Mouse (Mus musculus) monocyte, adult 5-6 weeks (primary cell): ENCODE results near the gene Ctbp1. TPM values are rescaled to one million over a fixed set of nuclear protein-coding genes. Genes with fewer than 3 reads are reported as not detected.

Experiments used
- ATAC-seq: fragments of 153-309, 156-312 bp; replicated peaks from 2 replicates; pipeline ENCODE4 v1.8.0; 2017; ENCODE audit warnings: mild to moderate bottlenecking; ENCODE audit not compliant: low TSS enrichment, insufficient number of reproducible peaks, severe bottlenecking, poor library complexity, low FRiP score
- total RNA-seq: library from RNA; stranded (forward); fragments of 200-1000, 200-491, 200-594 nt; gene quantifications from 3 replicates; pipeline ENCODE4 v1.2.3, GENCODE M21; 2017

Ctbp1 gene
- total RNA-seq: 106 to 143 TPM (median 135 TPM) in 3 replicates

DNA sequence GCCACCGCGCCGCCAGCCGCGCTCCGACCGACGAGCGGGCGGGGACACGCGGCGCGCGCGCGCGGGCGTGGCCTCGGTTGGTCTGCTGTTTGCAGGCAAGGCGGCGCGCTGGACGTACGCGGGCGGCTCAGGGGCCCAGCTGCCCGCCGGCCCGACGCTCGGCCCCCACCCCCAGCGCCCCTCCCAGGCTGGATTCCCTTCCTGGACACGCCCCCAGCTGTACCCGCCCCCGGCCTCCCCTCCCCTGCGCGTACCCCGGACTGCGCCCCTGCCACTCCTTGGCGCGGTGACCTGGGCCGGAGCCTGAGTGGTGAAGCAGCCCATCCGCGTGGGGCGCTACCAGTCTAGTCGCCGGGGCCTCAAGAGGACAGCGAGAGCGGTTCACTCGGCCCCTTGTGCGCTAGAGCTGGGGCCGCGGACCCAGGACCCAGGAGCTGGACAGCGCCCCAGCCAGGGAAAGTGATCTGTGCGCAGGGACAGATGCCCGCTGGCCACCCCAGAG, at the start of gene Ctbp1:
TSS of gene Ctbp1 (minus strand) at position 42 of the 502 bp plus-strand sequence.
- ATAC-seq: peak; percentile 52

DNA sequence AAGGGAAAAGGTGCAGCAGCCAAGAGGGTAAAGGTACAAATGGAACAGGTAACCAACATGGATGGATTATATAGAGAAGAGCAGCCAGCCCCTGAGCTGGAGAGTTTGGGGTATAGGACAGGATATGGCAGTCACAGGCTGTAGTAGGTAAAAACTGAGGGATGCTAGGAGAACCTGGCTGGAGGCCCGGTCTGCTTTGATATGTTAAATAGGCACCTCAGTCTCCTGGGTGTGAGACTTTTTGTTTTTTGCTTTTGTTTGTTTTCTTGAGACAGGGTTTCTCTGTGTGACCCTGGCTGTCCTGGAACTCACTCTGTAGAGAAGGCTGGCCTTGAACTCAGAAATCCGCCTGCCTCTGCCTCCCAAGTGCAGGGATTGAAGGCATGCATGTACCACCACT, 49.7 kb upstream of the Ctbp1 start:
- ATAC-seq: no peak

DNA sequence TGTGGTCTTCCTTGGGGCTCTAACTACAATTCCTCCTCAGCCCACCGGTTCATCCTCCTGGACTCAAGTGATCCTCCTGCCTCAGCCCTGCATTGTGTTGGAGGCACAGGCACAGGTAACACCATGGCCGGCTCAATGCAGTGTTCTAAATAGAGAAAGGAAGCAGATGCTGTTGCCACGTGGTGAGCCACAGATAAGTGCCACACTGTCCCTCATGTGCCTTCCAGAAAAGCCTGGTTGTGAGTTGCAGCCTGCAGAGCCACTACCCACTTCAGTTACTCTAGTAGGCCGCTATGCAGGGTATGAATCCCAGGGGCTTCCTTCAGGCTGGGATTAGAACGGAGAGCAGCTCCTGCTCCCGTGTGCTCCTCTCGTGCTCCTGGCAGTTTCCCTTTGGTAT, 37.4 kb upstream of the Ctbp1 start:
- ATAC-seq: no peak

DNA sequence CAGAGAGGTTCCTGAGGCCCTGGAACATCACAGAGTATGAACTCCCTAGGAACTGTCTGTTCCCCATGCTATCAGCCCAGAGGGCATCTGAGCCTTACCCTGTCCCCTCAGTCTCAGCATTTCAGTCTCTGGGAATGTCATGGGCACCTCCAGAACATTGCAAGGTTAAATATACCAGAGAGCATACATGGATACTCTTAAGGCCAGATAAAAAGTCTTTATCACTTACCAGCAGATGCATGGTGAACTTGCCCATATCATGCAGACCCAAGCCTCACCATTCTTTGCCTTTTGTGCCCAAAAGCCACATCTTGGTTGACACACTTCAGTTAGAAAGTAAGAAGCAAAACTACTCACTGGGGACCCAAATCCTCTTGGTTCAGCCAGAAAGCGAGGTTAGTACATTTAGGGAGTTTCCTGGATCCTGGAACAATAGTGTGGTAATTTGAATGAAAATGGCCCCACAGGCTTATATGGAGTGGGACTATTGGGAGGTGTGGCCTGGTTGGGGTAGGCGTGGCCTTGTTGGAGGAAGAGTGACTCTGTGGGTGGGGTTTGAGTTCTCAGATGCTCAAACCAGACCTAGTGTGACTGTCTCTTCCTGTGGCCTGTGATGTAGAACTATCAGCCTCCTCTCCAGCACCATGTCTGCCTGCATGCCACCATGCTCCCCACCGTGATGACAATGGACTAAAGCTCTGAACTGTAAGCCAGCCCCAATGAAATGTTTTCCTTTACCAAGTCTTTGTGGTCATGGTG, 36.1 kb upstream of the Ctbp1 start:
- ATAC-seq: no peak

DNA sequence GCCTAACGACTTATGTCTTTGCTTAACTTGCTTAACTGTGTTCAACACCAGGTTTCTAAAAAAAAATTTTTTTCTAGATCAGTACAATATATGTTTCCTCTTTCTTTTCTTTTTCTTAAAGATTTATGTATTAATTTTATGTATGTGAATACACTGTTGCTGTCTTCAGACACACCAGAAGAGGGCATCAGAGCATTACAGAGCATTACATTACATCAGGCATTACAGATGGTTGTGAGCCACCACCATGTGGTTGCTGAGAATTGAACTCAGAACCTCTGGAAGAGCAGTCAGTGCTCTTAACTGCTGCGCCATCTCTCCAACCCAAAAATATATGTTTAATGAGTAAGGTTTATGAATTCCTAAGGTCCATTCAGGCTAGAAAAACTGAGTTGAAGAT, 27.0 kb upstream of the Ctbp1 start:
- no peak for ATAC-seq

DNA sequence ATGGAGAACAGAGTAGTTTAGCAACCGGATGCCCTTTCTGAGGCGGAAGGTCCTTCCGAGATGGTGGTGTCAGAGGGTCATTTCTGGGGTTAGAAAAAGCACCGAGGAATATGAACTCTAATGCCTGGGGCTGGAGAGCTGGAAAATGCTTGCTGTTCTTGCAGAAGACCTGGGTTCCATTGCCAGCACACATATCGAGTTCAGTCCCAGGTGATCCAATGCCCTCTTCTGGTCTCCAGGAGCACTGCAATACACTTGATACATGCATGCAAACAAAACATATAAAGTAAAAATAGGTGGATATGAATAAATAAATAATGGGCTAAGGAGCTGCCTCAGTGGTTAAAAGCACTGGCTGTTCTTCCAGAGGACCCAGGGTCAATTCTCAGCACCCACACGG, 22.4 kb upstream of the Ctbp1 start:
- no peak for ATAC-seq

DNA sequence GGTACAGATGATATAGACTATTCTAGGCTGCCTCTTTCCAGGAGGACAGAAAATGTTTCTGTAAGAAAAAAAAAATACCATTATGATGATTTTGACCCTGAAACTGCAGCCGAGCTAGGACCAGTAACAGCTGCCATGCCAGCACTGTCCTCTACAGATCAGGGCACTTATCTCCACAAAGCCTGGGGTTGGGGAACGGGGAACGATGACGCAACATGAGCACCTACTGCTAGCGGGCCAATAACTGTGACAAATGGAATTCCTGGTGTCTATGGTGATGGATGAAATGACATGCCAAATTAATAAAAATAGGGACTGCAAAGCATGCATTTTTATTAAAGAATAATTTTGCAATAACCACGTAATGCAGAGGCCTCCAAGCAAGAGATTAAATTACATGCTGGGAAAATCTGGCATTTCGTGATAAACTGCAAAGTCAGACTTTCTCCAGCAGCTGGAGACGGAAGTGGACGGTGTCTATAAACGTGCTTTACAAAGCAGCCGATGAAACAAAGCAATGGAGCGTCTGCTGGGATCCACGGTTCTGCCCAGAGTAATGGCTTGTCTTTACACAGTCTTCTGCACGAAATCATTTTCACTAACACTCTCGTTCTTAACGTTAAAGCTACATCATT, 19.1 kb upstream of the Ctbp1 start:
- no peak for ATAC-seq

DNA sequence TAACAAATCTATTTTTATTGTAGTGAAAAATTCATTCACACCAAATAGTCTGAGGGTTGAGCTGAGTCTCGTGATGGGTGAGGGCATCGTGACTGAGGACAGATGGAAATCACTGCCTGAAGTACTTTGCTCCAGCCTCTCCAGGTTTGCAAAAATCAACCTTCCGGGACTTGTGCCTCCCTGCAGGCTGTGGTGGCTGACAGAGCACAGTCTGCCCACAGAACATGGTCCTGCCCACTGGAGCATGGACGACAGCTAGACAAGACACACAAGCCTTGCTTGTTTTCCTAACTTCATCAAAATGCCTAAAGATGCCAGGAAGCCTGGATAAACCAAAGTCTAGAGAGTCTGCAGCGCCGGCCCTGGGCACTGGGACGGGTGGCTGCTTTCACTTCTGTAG, 9.2 kb upstream of the Ctbp1 start:
- no peak for ATAC-seq

DNA sequence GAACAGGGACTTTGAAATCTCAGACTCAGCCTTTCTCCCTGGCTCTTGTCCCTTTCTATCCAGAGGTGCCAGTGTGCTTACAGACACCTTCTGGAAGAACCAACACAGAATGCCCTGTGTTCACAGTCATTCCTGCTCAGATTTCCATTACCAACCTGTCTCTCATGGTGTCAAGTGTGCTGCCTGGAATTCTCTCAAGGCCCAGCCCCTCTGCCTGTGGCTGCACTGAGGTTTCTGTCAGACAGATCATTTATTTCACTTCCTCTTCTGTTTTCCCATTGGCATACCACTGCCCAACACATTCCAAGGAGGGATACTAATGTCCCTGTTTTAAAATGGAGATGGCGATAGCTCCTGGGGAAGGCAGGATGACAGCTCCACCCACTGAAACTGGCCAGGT, 6.6 kb upstream of the Ctbp1 start:
- ATAC-seq: no peak

DNA sequence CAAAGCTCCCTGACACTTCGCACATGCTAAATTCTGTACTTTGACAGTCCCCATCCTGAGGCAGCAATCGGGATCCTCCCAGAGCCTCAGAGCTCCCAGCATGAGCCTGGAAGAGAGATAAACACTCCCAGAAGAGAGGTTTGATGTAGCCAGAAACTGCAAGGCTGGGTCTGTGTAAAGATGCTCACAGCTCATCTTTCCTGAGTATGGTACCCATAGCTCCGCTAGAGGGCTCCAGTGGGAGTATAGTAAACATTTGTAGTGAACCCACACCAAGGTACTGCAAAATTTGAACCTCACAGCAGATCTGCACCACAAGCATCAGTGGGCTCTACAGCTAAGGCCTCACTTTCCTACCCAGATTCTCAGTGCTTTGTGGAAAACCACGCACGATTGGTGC, 4.2 kb upstream of the Ctbp1 start:
- ATAC-seq: no peak

DNA sequence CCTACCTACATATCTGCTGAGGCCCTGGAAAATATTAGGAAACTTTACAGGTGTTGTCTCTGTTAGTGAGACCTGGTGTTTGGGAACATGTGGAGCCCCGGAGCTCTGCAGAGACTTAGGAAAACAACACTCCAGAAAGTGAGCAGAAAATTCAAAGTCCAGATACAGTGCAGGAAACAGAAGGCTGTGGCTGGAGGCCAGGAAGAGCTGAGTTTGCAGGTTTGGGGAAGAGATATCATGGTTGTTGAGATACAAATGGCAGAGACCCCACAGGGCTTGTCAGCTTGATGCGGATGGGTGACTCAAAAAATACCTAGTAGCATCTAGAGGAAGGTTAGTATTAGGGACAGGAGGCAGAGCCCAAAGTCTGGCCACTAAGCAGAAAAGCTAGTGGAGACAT, 2.5 kb upstream of the Ctbp1 start:
- no peak for ATAC-seq

DNA sequence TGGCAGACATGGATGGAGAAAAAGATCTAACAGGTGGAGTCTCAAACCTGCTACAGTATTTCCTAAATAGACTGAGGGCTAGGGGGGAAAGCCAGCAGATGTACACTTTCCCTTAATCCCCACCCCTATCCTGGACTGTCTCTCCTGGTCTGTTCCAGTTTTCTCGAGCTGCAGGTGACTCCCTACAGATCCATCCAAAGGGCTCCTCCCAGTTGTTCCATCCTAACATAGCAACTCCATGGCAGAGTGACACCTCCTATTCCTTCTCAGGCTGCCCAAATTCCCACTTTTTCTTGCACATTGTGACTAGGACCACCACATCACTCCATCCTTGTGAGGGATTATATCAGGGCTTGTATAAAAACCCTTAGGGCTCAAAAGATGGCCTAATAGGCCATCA, 960 bp upstream of the Ctbp1 start:
- ATAC-seq: no peak

DNA sequence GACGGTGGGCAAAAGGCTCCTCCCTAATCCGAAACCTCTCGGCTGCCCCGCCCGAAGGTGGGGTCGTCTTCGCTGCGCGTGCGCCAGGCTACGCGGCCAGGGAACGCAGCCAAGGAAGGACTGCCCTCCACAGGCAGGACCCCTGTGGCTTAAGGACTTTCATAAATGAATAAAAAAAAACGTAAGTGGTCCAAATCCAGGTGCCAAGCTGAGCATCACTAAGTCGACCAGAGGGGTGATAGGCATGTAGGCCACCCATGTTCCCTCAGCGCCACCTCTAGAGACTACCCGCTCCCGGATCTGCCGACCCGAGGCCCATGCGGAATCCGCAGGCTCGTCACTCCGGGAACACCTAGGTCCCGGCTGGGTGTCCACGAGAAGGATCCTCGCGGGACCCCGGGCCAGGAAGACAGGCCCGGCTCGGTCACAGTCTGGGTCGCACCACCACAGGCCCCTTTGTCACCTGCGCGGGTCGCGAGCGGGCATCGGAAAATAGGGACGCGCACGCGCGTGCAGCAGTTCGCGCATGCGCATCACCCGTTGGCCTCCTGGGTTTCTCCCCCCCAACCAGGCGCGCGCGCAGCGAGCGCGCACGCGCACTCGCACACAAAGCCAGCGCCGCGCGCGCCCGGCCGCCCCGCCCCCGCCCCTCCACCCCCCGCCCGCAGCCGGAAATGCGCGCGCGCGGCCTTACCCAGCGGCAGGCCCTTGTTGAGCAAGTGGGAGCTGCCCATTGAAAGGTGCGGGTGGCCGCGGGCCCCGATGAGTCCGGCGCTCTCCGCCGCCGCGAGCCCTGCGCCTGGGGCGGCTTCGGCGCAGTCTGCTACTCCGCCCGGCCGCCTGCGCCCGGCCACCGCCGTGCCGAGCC, 475 bp downstream of the Ctbp1 start:
- peak; percentile 14; the same call in 1 of the 2 replicates for ATAC-seq

DNA sequence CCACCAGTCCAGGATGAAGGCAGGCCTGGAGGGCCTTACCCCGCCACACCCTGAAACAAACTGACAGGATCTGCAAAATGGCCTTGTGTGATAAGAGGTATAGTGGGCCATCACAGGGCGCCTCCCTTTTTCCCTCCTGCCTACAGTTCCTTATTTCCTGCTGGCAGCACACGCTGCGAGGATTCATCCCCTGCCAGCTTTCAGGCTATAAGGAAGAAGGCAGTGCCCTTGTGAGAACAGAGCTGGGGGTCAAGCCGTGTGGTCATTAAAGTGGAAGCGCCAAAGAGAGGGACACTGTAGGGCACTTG, 1.1 kb downstream of the Ctbp1 start:
- ATAC-seq: no peak

DNA sequence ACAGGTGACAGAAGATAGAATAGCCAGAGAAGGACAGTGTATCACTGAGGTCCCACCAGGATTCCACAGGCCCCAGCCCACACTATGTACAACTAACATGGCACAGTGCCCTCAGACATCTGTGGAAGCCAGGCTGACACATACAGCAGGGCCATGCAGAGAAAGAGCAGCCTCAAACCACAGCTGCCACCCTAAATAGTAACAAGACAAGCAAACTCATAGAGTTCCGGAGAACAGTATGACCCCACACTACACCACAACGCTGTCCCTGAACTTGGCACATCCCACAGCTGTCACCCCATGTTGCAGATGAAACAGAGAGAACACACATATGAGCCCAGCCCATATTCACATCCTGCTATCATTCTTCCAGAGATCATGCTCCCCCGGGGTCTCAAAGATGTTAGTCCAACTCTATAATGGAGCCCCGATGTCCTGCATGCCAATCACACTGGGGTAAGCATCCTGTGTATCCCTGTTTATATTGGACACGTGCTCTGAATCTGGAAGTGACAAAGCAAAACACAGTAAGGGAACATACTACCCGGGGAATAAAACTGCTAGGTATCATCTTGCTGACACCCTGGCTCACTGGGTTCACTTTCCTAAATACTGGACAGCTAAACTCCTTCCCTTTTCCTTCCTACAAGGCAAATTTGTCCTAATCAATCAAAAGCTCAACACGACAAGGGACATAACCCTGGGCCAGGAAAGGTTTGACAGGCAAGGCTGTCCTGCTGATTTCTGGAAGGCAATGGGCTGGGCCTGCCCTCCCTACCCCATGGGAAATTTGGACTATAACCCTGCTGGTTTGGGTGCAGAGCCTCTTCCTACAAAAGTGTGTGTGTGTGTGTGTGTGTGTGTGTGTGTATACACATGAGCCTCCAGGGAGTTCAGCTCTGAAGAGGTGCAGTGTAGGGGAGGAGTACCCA, 1.7 kb downstream of the Ctbp1 start:
- no peak for ATAC-seq

DNA sequence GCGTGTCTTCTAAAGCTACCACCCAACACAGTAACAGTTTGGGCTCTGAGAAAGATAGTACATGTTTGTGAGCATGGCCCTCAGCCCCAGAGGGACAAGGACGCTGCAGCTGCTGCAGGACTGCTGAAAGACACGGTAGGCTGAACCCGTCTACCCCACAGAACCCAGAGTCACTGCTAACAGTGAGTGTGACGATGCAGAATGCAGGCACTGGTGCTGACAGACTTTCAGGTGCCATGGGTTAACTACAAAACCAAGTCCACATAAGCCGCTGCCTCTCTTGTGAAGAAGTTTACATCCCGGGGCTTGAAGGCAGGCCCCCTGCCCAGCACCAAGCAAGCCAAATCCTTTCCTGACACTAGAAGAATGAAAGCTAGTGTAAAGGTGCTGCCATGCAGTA, 2.6 kb downstream of the Ctbp1 start:
- no peak for ATAC-seq

DNA sequence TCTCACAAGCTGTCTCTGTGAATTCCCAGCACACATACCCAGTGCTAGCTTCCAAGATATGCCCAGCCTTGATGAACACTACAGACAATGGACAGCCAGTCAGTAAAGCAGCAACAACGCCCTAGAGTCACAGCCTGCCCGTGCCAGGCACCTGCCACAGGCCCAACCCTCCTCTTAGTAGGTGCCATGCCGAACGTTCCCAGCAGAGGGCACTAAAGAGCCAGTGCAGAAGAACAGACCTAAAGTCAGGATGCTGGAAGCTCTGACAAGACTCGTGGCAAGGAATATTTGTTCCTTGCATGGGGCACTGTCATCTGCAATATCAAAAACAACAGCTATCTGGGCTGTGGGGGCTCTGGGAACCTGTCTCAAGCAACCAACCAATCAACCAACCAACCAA, 4.2 kb downstream of the Ctbp1 start:
- ATAC-seq: peak; percentile 71

DNA sequence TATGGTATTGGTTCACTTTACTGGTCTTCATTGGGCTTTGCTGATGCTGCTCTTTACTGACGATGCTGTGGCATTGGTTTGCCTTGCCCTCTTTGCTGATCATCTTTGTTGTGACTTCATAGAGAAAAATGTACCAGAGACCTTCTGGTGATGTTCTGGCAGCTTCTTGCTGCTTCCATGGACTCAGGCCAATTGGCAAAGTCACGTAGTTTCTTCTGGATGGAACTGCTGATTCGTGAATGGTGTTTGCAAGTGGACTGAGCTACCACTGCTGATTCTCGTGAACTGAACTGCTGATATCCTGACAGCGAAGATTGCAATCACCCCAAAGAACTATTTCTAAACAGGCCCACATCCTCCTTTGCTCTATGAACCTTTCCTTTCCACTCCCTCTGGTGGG, 20.4 kb downstream of the Ctbp1 start:
- no peak for ATAC-seq

DNA sequence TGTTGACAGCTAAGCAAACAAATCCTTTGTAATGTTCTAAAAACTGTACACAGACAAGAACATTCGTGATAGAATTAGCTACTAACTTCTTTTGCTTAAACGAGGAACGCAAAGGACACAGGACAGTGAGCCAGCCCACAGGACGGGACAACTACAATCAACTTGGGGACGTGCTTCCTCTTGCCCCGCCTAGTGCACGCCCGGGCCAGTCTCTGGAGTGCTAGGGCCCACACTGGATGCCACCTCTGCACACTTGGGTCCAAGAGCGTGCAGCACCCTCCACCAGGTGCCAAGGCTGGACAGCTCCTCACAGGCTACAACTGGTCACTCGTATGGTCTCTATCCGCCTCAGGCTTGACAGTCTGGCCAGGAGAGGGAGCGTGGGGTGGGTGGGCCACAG, 26.6 kb downstream of the Ctbp1 start:
- ATAC-seq: no peak
